Mouse (Mus musculus) brain, embryonic 18.5 days (tissue): ENCODE data around the gene Kctd13.

ENCODE experiments used
- DNase-seq: peaks from one replicate; pipeline ENCODE4 v3.0.0-alpha.2; 2012; ENCODE audit warnings: low read depth, low spot score

The Kctd13 gene

DNA sequence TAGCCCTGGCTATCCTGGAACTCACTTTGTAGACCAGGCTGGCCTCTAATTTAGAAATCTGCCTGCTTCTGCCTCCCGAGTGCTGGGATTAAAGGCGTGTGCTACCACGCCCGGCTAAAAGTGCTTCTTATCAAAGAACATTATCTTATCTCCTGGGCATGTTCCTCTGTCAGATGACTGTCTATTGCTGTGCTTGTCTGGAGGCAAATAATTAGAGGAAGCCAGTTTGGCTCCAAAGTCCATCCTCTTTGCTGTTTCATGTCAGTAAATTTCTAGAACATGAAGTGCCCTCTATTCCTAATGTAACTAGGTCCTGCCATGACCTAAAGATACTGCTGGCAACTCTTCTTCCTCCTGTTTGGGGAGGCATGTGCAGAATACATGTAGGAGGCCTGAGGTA, 53.4 kb downstream of the Kctd13 start:
- no peak for DNase-seq

DNA sequence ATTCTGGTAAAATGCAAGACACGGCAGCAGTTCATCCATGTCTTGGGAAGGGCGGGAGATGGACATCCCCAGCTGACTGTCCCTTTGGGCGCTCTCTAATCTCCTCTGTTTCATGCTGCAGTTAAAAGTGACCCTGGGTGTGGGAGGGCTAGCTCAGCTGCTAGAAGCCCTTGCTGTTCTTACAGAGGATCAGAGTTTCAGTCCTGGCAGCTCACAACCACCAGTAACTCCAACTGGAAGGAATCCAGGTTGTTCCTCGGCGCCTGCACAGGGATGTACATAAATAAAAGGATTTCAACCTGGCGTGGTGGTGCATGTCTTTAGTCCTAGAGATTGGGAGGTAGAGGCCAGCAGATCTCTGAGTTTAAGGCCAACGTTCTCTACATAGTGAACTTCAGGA, 54.4 kb downstream of the Kctd13 start:
- DNase-seq, result no peak

DNA sequence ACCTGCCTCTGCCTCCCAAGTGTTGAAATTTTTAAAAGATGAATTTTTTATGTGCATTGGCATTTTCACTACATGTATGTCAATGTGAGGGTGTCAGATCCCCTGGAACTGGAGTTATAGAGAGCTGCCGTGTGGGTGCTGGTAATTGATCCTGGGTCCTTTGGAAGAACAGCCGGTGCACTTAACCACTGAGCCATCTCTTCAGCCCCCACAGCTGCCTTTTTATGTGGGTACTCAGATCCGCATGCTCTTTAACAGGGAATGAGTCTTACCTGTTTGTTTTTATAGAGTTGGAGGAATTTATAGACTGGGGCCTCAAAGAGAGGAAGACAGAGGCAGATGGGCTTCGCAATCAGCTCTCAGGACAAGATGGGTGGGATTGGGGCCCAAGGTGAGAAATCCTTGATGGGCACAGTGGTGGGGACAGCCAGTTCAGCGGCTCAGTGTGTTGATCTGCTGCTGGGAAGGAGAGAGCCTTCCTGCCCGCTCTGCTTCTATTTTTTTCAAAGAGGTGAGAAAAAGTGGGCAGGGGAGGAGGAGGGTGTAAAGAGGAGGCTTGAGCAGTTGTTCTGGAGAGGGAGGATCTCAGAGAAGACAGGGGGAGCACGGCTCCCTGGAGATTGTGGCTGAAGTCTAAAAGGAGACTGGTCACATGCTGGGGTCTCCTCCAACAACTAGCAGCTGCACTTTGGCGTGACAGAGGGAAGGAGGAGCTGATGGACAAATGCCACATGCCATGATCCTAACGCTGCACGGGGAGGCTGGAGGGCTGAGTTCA, 56.2 kb downstream of the Kctd13 start:
- DNase-seq, result no peak

DNA sequence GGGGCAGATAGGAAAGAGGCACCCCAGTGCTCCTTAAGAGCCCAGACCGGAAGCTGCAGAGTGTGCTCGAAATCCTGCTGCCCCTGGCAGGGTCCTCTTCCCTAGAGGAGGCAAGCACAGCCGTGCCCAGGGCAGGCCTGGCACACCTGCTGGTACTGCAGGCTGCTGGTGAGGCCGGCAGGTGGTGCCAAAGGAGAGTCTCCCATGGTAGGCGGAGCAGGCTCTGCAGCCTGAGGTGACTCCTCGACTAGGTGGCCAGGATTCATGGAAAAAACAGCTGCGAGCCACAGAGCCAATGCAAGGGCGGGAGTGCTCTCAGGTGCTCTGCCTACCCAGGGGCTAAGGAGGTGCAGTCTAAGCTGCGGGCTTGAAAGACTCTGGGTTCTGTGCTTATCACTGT, 57.6 kb downstream of the Kctd13 start:
- no peak for DNase-seq

DNA sequence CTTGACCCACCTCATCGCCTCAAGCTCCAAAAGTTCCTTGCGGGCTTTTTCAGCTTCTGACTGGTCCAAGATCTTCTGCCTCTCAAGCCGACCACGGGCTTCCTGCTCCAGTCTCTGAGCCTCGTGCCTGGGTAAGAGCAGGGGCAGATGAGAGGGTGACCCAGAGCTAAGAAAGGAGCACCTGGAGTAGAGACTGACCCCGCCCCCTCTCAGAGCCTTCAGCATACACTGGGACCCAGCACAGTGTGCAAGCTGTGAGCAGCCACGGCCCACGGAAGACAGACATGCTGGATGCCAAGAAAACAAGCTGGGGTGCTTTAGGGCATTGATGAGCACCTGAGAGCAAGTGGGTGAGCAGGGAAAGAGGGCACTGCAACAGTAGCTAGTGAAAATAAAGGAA, 60.1 kb downstream of the Kctd13 start:
- no peak for DNase-seq
